Mouse (Mus musculus): ENCODE measurements around the gene Zfp282. TPM values are rescaled to one million over a fixed set of nuclear protein-coding genes. Genes with fewer than 3 reads are reported as not detected.

Gene Zfp282
- polyA plus RNA-seq, 1 experiment: 22.4 TPM

GRCm38 (mm10) chr6:47904917-47905695, 28.1 kb downstream of the Zfp282 start:
- Histone ChIP-seq H3K36me3 (ENCODE audit: control insufficient read depth, insufficient read depth) (peaks cover 51% of the 10 kb centered on the region), H3ac (ENCODE audit: control insufficient read depth, insufficient read length) (no peak overlapping the region), H3K27me3 (ENCODE audit: control insufficient read depth, insufficient read depth, insufficient read length) (no peaks in the 10 kb centered on the region), H3K4me3 (no peak overlapping the region), H3K4me2 (ENCODE audit: low read depth) (no peak overlapping the region), H3K79me2 (ENCODE audit: control insufficient read depth, insufficient read depth) (no peaks in the 10 kb centered on the region)
- TF ChIP-seq POLR2A (IDR thresholded peaks at IDR 0.05; ENCODE audit: insufficient read length, low read depth) (peak; percentile 22), SRF (IDR thresholded peaks at IDR 0.05; ENCODE audit: control insufficient read depth, insufficient read length, low read depth) (no peak), MYOD1 (IDR thresholded peaks at IDR 0.05; ENCODE audit: control insufficient read depth in 1 of 3, insufficient read length in 2 of 3, low read depth in 2 of 3) (no peak), TCF12 (IDR thresholded peaks at IDR 0.05; ENCODE audit: insufficient read depth, poor library complexity, severe bottlenecking) (no peak), E2F4 (IDR thresholded peaks at IDR 0.05; ENCODE audit: insufficient read depth) (no peak), REST (IDR thresholded peaks at IDR 0.05; ENCODE audit: insufficient read depth, insufficient read length) (no peak), USF1 (IDR thresholded peaks at IDR 0.05; ENCODE audit: low read depth) (no peak), TCF3 (IDR thresholded peaks at IDR 0.05; ENCODE audit: insufficient read length, low read depth) (no peak)

GRCm38 (mm10) chr6:47906326-47906725, 29.3 kb downstream of the Zfp282 start:
- H3K79me2 ChIP-seq (ENCODE audit: control insufficient read depth, insufficient read depth): no peaks in the 10 kb centered on the region
- H3K27me3 ChIP-seq (ENCODE audit: control insufficient read depth, insufficient read depth, insufficient read length): no peaks in the 10 kb centered on the region
- TF ChIP-seq SRF (IDR thresholded peaks at IDR 0.05; ENCODE audit: control insufficient read depth, insufficient read length, low read depth) (no peak), MYOG (IDR thresholded peaks at IDR 0.05; ENCODE audit: control insufficient read depth in 1 of 3, insufficient read depth in 1 of 3, insufficient read length in 2 of 3, low read depth in 2 of 3) (no peak), REST (IDR thresholded peaks at IDR 0.05; ENCODE audit: insufficient read depth, insufficient read length) (no peak), TCF12 (IDR thresholded peaks at IDR 0.05; ENCODE audit: insufficient read depth, poor library complexity, severe bottlenecking) (no peak), TCF3 (IDR thresholded peaks at IDR 0.05; ENCODE audit: insufficient read length, low read depth) (no peak), MYOD1 (IDR thresholded peaks at IDR 0.05; ENCODE audit: control insufficient read depth in 1 of 3, insufficient read length in 2 of 3, low read depth in 2 of 3) (no peak), E2F4 (IDR thresholded peaks at IDR 0.05; ENCODE audit: insufficient read depth) (no peak), MAX (IDR thresholded peaks at IDR 0.05; ENCODE audit: low read depth) (no peak), CEBPB (IDR thresholded peaks at IDR 0.05; ENCODE audit: insufficient read depth, poor library complexity, severe bottlenecking) (no peak), POLR2AphosphoS2 (IDR thresholded peaks at IDR 0.05; ENCODE audit: insufficient read length, low read depth) (no peak), USF1 (IDR thresholded peaks at IDR 0.05; ENCODE audit: low read depth) (no peak), POLR2A (IDR thresholded peaks at IDR 0.05; ENCODE audit: insufficient read length, low read depth) (no peak)
- peaks cover 40% of the 10 kb centered on the region for H3K36me3 ChIP-seq (ENCODE audit: control insufficient read depth, insufficient read depth)
- H3K4me3 ChIP-seq: no peak overlapping the region
- H3K4me2 ChIP-seq (ENCODE audit: low read depth): no peak overlapping the region
- H3ac ChIP-seq (ENCODE audit: control insufficient read depth, insufficient read length): no peak overlapping the region

GRCm38 (mm10) chr6:47909007-47909406, 32.0 kb downstream of the Zfp282 start:
- Histone ChIP-seq H3K4me2 (ENCODE audit: low read depth) (no peak overlapping the region), H3K4me3 (no peak overlapping the region), H3K36me3 (ENCODE audit: control insufficient read depth, insufficient read depth) (peaks cover 13% of the 10 kb centered on the region), H3K79me2 (ENCODE audit: control insufficient read depth, insufficient read depth) (no peaks in the 10 kb centered on the region), H3K27me3 (ENCODE audit: control insufficient read depth, insufficient read depth, insufficient read length) (no peaks in the 10 kb centered on the region), H3ac (ENCODE audit: control insufficient read depth, insufficient read length) (no peak overlapping the region)
- no peak for TF ChIP-seq TCF3 (IDR thresholded peaks at IDR 0.05; ENCODE audit: insufficient read length, low read depth)
- peak; percentile 67 for TF ChIP-seq POLR2AphosphoS2 (IDR thresholded peaks at IDR 0.05; ENCODE audit: insufficient read length, low read depth)
- TF ChIP-seq MAX (IDR thresholded peaks at IDR 0.05; ENCODE audit: low read depth): no peak
- no peak for TF ChIP-seq REST (IDR thresholded peaks at IDR 0.05; ENCODE audit: insufficient read depth, insufficient read length)

GRCm38 (mm10) chr6:47911650-47912049, 34.6 kb downstream of the Zfp282 start:
- H3K4me3 ChIP-seq: no peak overlapping the region
- H3K36me3 ChIP-seq (ENCODE audit: control insufficient read depth, insufficient read depth): peaks cover 4% of the 10 kb centered on the region
- TF ChIP-seq POLR2A (IDR thresholded peaks at IDR 0.05; ENCODE audit: insufficient read length, low read depth) (no peak), REST (IDR thresholded peaks at IDR 0.05; ENCODE audit: insufficient read depth, insufficient read length) (no peak), POLR2AphosphoS2 (IDR thresholded peaks at IDR 0.05; ENCODE audit: insufficient read length, low read depth) (no peak), CEBPB (IDR thresholded peaks at IDR 0.05; ENCODE audit: insufficient read depth, poor library complexity, severe bottlenecking) (no peak), E2F4 (IDR thresholded peaks at IDR 0.05; ENCODE audit: insufficient read depth) (no peak), TCF3 (IDR thresholded peaks at IDR 0.05; ENCODE audit: insufficient read length, low read depth) (no peak), SRF (IDR thresholded peaks at IDR 0.05; ENCODE audit: control insufficient read depth, insufficient read length, low read depth) (no peak), MAX (IDR thresholded peaks at IDR 0.05; ENCODE audit: low read depth) (no peak), MYOG (IDR thresholded peaks at IDR 0.05; ENCODE audit: control insufficient read depth in 1 of 3, insufficient read depth in 1 of 3, insufficient read length in 2 of 3, low read depth in 2 of 3) (no peak), TCF12 (IDR thresholded peaks at IDR 0.05; ENCODE audit: insufficient read depth, poor library complexity, severe bottlenecking) (no peak), MYOD1 (IDR thresholded peaks at IDR 0.05; ENCODE audit: control insufficient read depth in 1 of 3, insufficient read length in 2 of 3, low read depth in 2 of 3) (no peak)
- H3K79me2 ChIP-seq (ENCODE audit: control insufficient read depth, insufficient read depth): no peaks in the 10 kb centered on the region
- H3K27me3 ChIP-seq (ENCODE audit: control insufficient read depth, insufficient read depth, insufficient read length): no peaks in the 10 kb centered on the region
- no peak overlapping the region for H3K4me2 ChIP-seq (ENCODE audit: low read depth)
- H3ac ChIP-seq (ENCODE audit: control insufficient read depth, insufficient read length): no peak overlapping the region

- Histone ChIP-seq H3K4me2 (ENCODE audit: low read depth) (no peak overlapping the region), H3K36me3 (ENCODE audit: control insufficient read depth, insufficient read depth) (no peaks in the 10 kb centered on the region), H3K27me3 (ENCODE audit: control insufficient read depth, insufficient read depth, insufficient read length) (no peaks in the 10 kb centered on the region), H3K79me2 (ENCODE audit: control insufficient read depth, insufficient read depth) (no peaks in the 10 kb centered on the region), H3K4me3 (no peak overlapping the region), H3ac (ENCODE audit: control insufficient read depth, insufficient read length) (no peak overlapping the region)
- TF ChIP-seq MYOG (IDR thresholded peaks at IDR 0.05; ENCODE audit: control insufficient read depth in 1 of 3, insufficient read depth in 1 of 3, insufficient read length in 2 of 3, low read depth in 2 of 3) (no peak), MAX (IDR thresholded peaks at IDR 0.05; ENCODE audit: low read depth) (no peak), POLR2AphosphoS2 (IDR thresholded peaks at IDR 0.05; ENCODE audit: insufficient read length, low read depth) (no peak), TCF12 (IDR thresholded peaks at IDR 0.05; ENCODE audit: insufficient read depth, poor library complexity, severe bottlenecking) (no peak), POLR2A (IDR thresholded peaks at IDR 0.05; ENCODE audit: insufficient read length, low read depth) (no peak), SRF (IDR thresholded peaks at IDR 0.05; ENCODE audit: control insufficient read depth, insufficient read length, low read depth) (no peak), CEBPB (IDR thresholded peaks at IDR 0.05; ENCODE audit: insufficient read depth, poor library complexity, severe bottlenecking) (no peak), USF1 (IDR thresholded peaks at IDR 0.05; ENCODE audit: low read depth) (no peak), E2F4 (IDR thresholded peaks at IDR 0.05; ENCODE audit: insufficient read depth) (no peak), REST (IDR thresholded peaks at IDR 0.05; ENCODE audit: insufficient read depth, insufficient read length) (no peak), TCF3 (IDR thresholded peaks at IDR 0.05; ENCODE audit: insufficient read length, low read depth) (no peak), MYOD1 (IDR thresholded peaks at IDR 0.05; ENCODE audit: control insufficient read depth in 1 of 3, insufficient read length in 2 of 3, low read depth in 2 of 3) (no peak)
These were observed 36.0 kb downstream of the Zfp282 start for GRCm38 (mm10) chr6:47912991-47913390.
